Mouse (Mus musculus): ENCODE results near the gene Nfia.

DNA sequence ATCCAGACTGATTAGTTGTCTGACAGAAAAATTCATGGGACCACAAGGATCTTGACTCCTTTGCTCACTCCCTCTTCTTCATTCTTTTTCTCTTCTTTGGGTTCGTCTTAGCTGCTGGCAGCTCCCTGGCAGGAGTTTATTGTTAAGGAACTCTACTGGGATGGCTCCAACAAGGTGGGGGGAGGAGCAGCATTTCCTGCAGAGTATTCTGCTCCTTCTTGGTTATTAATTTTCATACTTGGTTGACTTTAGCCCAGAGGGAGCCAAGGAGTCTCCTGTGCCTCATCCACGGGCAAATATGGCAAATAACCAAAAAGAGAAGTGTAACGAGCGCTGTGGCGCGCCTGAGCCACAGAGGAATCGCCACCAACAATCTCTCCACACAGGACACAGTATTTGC lies 190.3 kb downstream of the Nfia start:
- TF ChIP-seq POLR2AphosphoS5 (IDR thresholded peaks at IDR 0.05; ENCODE audit: insufficient replicate concordance, low read depth, low read length) = no peak
- no peak for TF ChIP-seq CTCF (IDR thresholded peaks at IDR 0.05; ENCODE audit: low read depth, low read length)
- TF ChIP-seq GATA1 (IDR thresholded peaks at IDR 0.05; ENCODE audit: borderline replicate concordance, low read length) = no peak

All from G1E (cell line).